Mouse (Mus musculus): Measurements from ENCODE around the gene Pdss2.

DNA sequence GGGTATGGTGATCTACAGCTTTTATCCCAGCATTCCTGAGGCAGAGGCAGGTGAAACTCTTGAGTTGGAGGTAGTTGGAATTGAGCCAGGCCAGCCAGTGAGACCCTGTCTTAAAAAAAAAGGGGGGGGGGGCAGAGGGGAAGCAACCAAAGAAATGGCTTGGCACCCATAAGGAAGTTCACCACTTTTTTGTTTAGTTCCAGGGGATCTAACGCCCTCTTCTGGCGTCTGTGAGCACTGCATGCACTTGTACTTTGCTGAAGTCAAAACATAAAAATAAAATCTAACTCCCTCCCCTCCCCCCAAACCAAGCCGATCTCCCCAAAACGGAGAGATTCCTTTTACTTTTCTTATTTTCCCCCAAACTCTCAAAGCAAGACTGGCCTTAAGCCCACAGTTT, 254.1 kb downstream of the Pdss2 start:
- TF ChIP-seq CTCF (IDR thresholded peaks at IDR 0.05; ENCODE audit: low read depth) (peak; percentile 54; the same call in 1 of the 2 replicates), EP300 (IDR thresholded peaks at IDR 0.05; ENCODE audit: low read depth) (no peak)

All from liver, embryonic 14.5 days (tissue).